Mouse (Mus musculus): ENCODE measurements around the gene Pth1r.

Pth1r gene

DNA sequence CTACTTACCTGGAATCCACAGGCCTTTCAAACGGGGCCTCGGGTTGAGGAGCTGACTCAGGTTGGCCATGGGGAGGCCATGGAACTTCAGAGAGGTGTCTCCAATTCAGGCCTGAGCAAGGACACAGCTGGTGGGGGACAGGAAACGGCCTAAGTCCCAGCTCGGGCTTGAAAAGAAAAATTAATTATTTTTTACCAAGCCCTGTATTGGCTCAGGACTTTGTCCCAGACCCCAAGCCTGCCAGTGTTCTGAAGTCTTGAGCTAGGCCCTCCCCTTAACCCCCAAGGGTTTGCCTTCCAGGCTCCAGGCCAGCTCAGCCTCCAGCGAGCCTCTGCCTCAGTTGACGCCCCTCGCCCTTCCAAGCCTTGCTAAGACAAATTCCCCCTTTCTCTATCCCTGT, at the start of gene Pth1r:
TSS of gene Pth1r (minus strand) at position 185 of the 400 bp plus-strand sequence.
- no peak for DNase-seq (ENCODE audit: low read depth)

DNA sequence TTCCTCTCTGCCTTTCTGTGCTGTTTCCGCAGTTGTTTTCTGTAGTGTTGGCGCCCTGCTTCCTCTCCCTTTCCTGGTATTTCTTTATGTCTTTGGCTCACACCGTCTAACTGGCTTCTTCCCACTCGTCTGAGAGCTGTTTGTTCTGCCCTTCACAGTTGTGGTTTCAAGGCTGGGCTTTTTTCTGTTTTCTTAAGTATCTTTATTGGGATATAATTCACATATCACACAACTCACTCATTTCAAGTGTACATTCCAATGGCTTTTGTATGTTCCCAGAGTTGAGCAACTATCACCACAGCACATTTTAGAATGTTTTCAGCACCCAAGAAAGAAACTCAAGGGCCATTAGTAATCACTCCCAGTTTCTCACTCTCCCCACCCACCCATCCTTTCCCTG, 43.5 kb upstream of the Pth1r start:
- DNase-seq (ENCODE audit: low read depth): peak; percentile 49

DNA sequence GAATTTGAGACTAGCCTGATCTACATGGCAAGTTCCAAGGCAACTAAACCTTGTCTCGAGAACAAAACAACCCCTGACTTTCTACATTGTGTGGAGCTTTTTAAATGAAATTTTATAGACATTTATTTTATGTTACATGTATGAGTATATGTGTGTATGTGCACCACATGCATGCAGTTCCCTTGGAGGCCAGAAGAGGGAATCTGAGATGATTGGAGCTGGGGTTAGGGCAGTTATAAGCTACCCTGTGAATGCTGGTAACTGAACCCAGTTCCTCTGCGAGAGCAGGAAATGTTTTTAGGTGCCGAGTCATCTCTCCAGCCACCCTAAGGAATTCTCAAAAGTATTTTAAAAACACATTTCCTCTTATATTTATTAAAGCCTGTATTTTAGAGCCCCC, 41.2 kb upstream of the Pth1r start:
- DNase-seq (ENCODE audit: low read depth): no peak

DNA sequence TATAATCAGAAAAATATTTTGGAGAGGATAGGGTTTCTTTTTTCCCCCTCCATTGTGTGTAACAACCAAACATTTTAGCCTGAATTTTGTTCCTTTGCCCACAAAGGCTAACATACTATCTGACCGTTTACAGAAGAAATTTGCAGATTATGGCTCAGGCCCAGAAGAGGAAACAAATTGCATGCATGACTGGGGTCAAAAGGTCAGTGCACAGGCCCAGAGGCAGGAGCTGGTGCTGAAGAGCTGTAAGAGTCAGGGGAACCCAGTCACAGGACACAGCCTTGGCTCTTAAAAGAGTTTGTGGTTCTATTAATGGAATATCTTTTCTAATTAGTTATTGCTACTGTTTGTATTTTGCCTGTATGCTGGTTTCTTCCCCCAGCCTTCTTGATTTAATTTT, 36.7 kb upstream of the Pth1r start:
- no peak for DNase-seq (ENCODE audit: low read depth)

DNA sequence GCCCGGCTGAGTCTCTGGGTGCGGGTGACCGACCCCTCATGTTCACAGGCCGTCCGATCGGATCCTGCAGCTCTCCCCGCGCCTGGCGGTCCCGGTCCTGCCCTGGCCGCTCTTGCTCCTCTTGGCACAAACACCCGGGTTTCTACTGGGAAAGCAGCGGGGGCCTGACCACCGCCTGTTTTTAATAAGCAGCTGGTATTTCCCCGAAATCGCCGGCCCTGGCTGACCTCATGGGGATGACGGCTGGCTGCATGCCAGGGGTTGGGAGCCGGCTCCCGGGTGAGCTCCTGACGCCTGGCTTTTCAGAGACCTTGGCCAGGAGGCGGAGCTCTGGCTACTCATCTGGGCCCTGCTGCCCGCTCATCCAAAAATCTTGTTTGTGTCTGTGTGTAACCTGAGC, 34.8 kb upstream of the Pth1r start:
- peak; percentile 88 for DNase-seq (ENCODE audit: low read depth)

DNA sequence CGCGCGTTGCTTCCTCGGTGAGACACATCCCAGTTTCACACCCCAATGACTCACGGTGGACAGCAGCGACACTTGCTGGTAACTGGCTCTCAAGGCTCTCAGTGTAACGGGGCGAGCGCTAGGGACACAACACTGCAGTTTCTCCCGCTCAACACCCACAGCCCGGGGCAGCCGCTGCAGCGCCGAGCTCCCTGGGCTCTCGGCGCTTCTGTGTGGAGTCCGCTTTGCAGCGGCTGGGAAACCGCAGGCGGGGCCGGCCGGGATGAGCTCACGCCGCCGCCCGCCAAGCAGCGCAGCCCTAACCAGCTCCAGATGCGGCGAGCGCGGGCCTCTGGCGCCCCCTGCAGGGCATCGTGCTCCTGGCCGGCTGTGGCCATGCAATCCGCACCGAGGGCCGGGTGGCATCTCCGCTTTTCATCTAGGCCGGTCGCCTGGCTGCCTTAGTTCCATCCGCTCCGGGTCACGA, 34.3 kb upstream of the Pth1r start:
- peak; percentile 90 for DNase-seq (ENCODE audit: low read depth)

DNA sequence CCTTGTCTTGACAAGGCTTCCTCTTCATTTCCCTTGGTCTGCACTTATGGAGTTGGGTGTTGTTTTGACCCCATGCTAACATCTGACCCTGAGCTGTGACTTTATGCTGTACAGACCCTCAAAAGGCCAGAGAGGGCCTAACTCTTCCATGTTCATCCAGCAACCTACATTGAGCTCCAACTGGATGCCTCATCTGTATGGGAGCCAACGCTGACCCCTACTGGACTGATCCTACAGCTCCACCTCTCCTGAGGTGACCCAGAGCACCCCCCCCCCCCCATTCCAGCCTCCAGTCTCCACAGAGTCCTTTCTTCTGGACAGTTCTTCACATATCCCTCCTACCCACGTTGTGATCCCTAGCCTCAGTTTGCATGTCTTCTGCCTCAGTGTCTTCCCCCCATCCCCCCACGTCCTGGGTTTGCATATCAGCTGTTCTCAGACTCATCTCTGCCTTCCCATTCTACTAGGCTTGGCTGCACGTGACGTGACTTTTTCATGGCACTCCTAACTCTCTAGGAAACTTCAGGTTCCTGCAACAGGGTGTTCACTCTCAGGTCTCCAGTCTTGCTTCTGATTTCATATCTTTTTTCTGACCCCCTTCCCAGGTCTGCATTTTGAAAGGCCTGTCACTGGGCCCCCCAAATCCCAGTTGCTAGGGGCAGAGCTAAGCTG, 32.4 kb upstream of the Pth1r start:
- peak; percentile 29 for DNase-seq (ENCODE audit: low read depth)

DNA sequence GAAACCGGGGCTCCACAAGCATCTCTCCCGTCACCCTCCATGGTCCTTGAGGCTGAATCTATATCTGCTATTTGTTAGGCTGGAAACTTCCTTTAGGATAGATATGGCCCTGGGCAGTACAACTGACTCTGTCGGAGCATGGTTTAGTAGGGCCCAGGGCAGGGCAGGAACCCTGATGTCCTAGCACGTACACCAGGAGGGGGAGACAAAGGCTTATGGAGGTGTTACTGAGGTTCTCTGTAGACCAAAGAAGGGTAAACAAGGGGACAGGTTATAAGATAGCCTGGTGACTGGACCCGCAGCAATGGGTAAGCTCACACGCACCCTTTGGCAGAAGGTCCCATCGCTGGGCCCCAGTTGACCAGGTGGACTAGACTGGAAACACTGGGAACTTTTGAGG, 31.6 kb upstream of the Pth1r start:
- peak; percentile 6 for DNase-seq (ENCODE audit: low read depth)

DNA sequence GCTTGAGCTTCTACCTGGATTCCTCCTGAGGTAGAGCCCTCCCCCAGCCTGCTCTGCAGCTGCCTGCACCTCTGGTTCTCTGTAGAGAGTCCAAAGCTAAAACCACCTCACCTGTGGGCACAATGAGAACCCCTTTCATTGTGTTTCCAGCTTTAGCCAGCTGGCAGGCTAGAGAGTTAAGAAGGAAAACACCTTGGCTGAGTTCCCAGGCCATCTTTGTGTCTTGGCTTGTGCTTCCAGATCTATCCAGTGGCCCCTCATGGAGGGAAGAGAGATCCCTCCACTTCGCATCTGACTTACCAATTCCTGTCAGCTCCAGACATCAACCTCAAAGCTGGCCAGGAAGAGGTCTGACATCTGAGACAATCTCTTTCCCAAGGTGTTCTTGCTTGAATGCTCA, 31.2 kb upstream of the Pth1r start:
- DNase-seq (ENCODE audit: low read depth): no peak

DNA sequence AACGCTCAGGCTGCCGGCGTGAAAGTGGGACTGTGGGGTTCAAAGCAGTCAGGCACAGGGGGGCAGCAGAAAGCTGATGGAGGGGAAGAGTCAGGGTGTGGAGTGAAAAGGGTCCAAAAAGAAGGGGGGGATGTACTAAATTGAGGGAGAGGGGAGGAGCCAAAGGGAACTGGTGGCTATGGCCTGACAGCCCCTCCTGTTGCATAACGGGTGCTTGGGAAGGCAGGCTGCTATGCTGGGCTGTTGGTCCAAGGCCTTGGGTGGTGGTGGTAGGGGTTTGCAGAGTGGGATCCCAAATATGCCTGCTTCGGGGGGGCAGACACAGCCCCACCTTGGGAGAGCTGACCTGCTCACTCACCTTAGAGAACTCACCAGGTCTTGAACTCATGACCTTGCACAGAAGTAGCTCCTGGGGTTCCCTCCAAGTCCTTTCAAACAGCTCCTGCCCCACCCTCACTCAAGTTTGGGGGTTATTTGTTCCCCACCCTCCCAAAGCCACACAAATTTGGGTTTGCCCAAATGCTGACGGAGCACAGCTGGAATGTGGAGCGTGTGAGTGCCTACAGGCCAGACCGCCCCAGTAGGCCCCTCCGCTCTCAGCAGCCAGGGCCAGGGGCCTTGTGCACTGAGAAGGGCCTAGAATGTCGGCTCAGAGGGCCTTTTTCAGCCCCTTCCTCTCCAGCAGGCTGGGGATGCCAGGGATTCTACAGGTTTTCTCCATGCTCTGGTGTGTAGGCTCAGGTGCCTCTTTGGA, 28.5 kb upstream of the Pth1r start:
- no peak for DNase-seq (ENCODE audit: low read depth)

DNA sequence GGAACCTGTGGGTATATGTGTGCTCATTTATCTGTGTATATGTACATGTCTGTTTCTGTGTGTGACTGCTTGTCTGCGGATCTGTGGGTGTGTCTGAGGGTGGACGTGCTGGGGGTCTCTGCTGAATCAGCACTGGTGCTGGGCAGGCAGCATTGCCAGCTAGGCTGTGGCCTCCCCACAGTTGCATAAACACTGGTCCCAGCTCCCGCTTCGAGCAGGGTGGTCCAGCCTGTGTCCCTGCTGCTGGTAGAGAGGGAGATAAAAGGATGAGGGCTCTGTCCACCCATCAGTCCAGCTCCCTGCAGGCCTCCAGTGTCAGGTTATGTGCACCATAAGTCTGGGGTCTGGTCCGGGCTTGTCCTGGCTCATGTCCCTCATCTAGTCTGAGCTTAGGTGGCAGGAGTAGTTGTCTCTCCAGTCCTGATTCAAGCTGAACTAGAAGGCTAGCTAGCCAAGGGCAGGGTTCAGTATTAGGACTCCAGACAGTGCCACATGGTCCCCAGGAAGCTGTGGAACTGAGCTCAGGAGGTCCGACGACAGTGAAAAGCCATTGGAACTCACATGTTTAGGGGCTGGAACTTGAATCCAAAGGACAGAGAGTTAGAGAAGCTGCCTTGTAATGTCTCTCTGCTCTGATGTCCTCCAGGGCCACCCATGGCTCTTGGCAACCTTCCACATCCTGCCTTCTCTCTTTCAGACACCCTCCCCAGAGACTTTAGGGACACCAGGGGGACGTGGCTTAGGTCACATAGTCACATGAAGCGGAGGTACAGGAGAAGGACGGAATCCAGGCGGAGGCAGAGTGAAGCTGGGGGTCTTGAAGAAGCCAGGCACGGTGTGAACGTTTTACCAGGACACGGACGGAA, 27.7 kb upstream of the Pth1r start:
- no peak for DNase-seq (ENCODE audit: low read depth)

DNA sequence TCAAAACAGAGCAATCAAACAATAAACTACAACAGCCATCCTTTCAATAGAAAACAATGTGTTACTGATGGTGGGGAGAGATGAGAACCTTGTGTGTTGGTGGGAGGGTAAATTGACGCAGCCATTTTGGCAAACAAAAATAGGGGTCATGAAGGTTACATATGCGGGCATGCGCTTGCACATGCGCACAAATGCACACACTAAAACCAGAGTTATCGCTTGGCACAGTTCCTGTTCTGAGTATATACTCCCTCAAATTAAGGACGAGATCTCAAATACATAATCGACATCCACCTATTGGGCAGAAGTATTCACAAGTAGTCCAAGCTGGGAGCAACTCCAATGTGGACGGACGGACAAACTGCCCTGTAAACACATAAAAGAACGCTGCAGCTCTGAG, 25.4 kb upstream of the Pth1r start:
- no peak for DNase-seq (ENCODE audit: low read depth)

DNA sequence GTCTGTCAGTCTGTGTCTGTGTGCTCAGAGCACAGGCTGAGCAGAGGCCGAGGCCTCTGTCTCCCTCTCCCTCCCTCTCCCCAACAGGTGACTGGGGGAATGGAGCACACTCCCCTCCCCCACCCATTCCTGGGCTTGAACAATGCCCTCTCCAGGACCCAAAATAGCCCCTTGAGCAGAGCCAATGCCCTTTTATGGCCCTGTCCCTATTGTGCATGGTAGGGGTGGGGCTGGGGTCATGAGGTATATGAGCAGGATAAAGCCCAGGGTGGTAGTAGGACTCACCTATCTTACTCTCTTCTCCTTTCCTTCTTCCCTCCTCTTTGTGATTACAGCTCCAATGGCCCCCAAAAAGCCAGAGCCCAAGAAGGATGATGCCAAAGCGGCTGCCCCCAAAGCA, 16.5 kb upstream of the Pth1r start:
- no peak for DNase-seq (ENCODE audit: low read depth)

DNA sequence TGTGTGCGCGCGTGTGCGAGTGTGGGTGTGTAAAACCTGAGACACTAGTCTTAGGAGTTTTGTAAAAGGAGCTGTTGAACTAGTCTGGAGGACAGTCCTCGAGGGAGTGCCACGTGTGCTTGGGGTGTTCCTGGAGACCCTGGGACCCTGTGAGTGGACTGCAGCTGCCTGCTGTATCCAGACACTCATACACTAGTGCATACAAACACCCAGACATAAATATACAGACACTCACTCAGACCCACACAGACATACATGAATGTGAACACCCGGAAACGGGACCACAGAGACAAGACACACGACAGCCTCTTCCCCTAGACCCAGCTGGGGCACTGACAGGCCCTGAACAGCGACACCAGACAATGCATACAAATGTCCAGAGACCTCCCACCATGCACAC, 15.8 kb upstream of the Pth1r start:
- DNase-seq (ENCODE audit: low read depth): no peak

DNA sequence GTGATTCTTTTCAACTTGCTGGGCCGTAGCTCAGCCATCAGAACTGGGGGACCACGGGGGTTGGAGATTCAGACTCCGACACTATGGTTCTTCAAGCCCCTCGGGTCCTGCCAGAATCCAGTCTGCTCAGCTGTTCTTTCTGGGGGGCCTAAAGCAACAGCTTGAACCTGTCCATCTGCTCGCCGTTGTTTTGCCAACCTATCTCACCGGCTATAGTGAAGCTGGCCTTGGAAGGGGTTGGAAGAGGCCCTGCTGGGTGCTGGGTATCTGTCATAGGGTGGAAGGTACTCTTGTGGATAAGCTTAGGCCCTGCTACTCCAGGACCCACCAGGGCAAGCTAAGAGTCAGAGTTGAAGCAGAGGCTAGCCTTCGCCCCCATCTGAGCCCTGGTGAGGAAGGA, 13.9 kb upstream of the Pth1r start:
- DNase-seq (ENCODE audit: low read depth): no peak

DNA sequence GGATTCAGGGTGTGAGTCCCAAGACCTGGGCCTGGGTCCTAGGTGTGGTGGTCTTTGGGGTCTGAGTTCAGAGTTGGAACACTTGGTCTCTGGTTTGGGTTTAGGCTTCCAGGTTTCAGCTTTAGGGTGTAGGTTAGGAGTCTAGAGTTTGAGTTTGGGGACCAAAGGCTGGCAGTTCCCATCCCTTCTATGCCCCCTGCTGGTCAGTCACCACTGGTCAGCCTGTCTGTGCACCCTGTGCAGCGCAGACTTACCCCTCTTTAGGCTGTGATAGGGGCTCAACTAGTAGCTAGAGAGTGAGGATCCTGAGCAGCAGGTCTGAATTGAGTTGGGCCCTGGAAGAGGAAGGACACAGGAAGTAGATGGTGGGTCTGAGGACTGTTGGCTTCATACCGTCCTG, 12.3 kb upstream of the Pth1r start:
- peak; percentile 58 for DNase-seq (ENCODE audit: low read depth)

DNA sequence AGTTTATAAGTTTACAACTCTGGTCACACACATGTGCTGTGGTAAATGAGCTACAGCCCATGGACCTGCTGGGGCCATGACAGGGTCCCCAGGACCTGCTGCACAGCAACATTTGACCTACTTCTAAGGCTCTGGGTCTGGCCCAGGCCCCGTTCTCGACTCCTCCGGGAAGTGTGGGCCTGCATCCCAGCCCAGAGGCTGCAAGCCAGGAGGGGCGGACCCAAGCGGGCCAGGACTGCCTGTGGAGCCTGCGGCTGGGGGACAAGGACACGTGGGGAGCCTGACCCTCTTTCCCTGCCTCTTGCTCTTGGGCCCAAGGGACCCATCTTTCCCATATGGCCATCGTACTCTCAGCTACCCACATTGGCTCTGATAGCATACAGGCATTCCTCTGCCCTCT, 11.7 kb upstream of the Pth1r start:
- peak; percentile 20 for DNase-seq (ENCODE audit: low read depth)

DNA sequence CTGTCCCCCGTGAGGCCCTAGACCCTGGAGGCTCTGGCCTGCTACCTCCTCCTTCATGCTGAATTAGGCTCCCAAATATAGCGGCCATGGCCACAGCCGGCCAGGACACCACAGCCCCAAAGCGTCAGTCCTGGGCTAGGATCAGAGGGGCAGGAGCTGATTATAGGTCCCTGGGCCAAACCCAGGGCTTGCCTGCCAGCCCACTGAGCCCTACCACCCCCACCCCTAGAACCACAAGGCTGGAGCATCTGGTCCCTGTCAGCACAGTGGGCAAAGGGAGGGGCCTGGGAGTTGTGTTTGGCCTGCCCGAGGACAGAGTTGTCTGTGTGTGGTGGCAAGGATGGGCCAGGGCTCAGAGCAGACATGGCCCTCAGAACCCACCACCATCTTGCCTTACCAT, 10.9 kb upstream of the Pth1r start:
- no peak for DNase-seq (ENCODE audit: low read depth)

DNA sequence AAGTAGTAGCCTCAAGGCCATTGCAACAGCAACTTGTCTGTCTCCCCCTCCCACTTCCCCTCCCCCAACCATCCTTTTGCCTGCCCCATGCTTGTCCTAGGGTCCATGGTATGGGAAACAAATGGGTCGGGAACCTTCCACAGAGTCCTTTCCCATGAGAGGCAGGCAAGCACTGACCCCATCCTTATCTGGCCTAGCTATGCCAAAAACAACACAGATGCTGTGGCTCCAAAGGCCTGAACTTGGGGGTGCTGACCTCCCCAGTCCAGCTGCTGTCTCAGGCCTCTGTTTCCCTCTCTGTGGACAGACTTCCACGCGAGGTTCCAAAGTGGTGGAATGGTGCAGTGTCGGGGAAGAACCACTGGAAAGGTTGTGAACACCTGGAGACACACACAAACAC, 6.8 kb upstream of the Pth1r start:
- no peak for DNase-seq (ENCODE audit: low read depth)

DNA sequence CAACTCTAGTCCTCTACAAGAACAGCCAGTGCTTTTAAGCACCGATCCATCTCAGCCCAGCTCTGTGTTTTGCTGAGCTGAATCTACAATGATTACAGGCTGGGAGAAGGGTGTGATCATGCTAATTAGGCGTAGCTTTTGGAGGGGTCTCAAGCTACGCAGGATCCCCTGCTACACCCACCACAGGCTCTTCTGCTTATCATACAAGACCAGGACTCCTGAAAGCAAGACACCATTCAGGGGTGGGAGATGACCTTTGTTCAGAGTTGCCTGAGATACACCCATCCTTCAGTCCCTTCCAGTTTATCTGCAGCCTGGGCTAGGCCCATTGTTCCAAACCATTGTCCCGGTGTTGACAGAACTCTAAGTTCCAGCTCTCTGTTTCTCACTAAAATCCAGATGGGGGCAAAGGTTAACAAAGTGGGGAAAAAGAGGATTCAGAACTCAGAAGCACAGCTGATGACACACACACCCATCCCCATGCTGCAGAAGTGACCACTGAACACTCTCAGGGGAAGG, 6.0 kb upstream of the Pth1r start:
- no peak for DNase-seq (ENCODE audit: low read depth)

DNA sequence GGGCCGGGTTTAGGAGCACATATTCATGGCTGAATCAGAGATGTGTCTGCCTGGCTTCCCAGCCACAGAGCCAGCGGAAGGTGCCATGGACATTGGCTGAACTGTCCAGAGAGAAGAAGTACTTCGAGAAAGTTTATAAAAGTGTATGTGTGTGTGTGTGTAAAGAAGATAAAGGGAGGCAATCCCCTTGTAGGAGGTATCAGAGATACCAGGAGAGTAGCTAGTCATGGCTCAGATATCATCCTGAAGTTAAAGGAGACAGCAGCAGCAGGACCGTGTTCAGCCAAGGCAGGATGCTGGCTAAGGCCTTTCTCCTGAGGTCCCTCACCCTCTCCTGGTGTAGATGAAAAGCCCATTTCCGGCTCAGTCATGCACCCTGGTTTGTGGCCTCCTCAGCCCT, 4.5 kb upstream of the Pth1r start:
- no peak for DNase-seq (ENCODE audit: low read depth)

DNA sequence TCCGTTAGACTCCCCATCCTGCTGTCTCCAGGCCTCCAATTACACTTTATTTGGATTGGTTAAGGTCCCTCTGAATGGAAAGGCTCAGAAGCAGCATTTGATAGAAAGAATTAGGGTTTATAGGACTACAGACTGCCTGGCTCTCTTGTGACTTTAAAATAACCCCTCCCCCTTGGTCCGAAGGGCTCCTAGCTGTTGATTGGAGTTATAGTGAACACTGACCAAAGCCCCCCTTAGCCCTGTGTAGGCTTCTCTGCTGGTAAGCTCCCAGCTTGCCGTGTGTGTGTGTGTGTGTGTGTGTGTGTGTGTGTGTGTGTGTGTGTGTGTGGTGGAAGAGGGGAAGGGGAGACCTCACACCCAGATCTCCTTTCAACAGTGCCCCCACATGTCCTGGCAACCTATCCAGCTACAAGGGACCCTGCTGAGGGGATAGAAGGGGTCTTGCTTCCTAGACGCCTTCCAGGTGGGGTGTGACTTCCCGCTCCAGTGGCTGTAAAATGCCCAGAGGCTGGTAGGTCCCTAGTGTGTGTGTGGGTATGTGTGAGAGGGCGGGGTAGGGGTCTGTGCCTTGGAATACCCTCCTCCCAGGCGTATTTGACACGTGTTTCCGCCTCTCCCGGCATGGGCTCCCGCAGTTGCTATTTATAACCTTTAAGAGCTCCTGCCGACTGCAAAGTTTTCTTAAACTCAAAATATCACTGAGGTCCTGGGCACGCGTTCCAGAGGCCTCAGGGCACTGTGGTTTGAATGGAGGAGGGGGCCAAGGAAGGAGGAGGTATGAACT, 3.7 kb upstream of the Pth1r start:
- DNase-seq (ENCODE audit: low read depth): no peak
